Mouse (Mus musculus): ENCODE data around the gene Gsta3. TPM values are rescaled to one million over a fixed set of nuclear protein-coding genes. Genes with fewer than 3 reads are reported as not detected.

Gsta3 gene
- polyA plus RNA-seq, 1 experiment from 2014 or later: 24.6 TPM

- no peaks in the 10 kb centered on the region for H3K4me1 ChIP-seq (replicated peaks; ENCODE audit: insufficient read depth, low read length)
- TF ChIP-seq CTCF (IDR thresholded peaks at IDR 0.05; ENCODE audit: low read depth): no peak
- no peak overlapping the region for H3K9ac ChIP-seq (ENCODE audit: low read depth, low read length)
- no peak for ATAC-seq (replicated peaks; ENCODE audit: low FRiP score, low read depth)
- no peak for DNase-seq (ENCODE audit: low spot score)
- H3K9me3 ChIP-seq (replicated peaks; ENCODE audit: low read length): no peaks in the 10 kb centered on the region
- H3K27ac ChIP-seq: no peak overlapping the region
- H3K4me2 ChIP-seq (ENCODE audit: low read length): no peak overlapping the region
- 64% methylated on average over 2 of the region's 2 CpGs for WGBS
- H3K36me3 ChIP-seq (ENCODE audit: insufficient read depth, low read length): no peaks in the 10 kb centered on the region
- H3K27me3 ChIP-seq (ENCODE audit: insufficient read depth, low read length): no peaks in the 10 kb centered on the region
- H3K4me3 ChIP-seq (replicated peaks; ENCODE audit: low read depth, low read length): no peak overlapping the region
These were observed 10.0 kb upstream of the Gsta3 start for GRCm38 (mm10) chr1:21230376-21230775.

DNA sequence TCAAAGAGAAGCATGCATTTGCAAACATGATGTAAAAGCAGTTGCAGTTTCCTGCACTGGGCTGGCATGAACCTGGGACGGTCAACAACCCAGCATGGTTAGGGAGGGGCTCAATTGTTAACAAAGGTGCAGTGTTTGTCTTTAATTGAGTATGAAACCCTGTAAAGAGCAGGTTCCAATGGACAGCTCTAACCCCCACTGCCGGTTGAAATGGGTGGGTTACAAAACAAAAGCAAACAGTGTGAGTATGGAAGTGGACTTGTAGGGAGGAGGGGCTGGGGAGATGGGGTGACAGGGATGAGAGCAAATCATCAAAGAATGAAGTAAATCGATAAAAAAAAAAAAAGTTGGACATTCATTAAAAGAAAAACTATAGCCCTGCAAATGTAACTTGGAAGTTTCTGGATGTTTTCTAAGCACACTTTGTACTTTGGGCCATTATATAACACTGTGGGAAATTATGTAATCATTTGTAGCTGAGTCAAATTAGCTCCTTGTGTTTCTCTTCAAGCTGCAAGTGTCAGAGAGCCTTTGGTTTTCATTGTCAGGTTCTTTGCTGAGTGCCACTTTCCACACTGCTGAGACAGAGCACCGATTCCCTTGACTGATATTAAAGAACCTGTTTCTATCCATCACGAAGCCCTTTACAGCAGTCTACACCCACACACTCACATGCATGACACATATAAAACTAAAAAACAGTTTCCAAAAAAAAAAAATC is 8.5 kb upstream of the Gsta3 start:
- Histone ChIP-seq H3K4me3 (replicated peaks; ENCODE audit: low read depth, low read length) (no peak overlapping the region), H3K4me2 (ENCODE audit: low read length) (no peak overlapping the region), H3K4me1 (replicated peaks; ENCODE audit: insufficient read depth, low read length) (no peaks in the 10 kb centered on the region), H3K36me3 (ENCODE audit: insufficient read depth, low read length) (no peaks in the 10 kb centered on the region), H3K9me3 (replicated peaks; ENCODE audit: low read length) (no peaks in the 10 kb centered on the region), H3K27me3 (ENCODE audit: insufficient read depth, low read length) (no peaks in the 10 kb centered on the region), H3K9ac (ENCODE audit: low read depth, low read length) (no peak overlapping the region), H3K27ac (no peak overlapping the region)
- DNase-seq (ENCODE audit: low spot score) (no peak), ATAC-seq (replicated peaks; ENCODE audit: low FRiP score, low read depth) (no peak; the same call in 1 of the 2 replicates)
- no peak for TF ChIP-seq CTCF (IDR thresholded peaks at IDR 0.05; ENCODE audit: low read depth)
- WGBS: 51% methylated on average over 5 of the region's 5 CpGs

DNA sequence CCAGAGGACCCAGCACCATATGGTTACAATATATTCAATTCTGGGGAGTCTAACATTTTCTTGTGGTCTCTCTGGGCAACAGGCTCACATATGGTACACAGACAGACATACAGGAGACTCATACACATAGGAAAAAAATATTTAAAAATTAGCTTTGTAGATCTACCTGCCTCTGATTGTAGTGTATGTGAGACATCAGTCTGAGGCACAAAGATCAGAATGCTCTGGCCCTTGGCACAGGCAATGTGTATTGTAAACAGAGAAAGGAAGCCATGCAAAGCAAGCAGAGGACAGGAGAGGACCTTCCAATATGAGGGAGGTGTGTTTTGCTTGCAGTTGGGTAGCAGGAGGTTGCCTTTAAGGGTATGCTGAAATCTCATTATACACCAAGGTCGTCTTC is 7.9 kb upstream of the Gsta3 start:
- DNase-seq (ENCODE audit: low spot score): no peak
- 46% methylated on average over 1 of the region's 1 CpGs for WGBS
- no peak overlapping the region for H3K4me3 ChIP-seq (replicated peaks; ENCODE audit: low read depth, low read length)

DNA sequence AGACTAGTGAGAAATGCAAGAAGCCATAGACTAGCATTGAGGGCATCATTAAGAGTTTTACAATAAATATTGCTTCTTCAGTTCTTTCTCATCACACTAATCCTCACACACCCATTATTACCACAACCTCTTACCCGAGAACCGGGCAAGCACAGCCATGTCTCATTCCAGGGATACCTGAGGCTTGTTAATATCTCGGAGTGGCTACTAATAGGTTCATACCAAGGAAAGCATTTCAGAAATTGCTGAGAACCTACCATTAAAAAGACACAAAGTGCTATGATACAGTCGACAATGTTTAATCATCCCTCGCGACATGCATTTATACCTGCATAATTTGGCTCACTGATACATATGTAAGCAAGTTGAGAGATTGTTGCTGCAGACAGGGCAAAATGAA is 5.0 kb upstream of the Gsta3 start:
- Histone ChIP-seq H3K9me3 (replicated peaks; ENCODE audit: low read length) (no peaks in the 10 kb centered on the region), H3K4me1 (replicated peaks; ENCODE audit: insufficient read depth, low read length) (0 out of 2 replicates have a peak, but pooled peaks cover 4% of the 10 kb centered on the region), H3K27ac (no peak overlapping the region), H3K4me3 (replicated peaks; ENCODE audit: low read depth, low read length) (no peak overlapping the region), H3K4me2 (ENCODE audit: low read length) (no peak overlapping the region), H3K27me3 (ENCODE audit: insufficient read depth, low read length) (no peaks in the 10 kb centered on the region), H3K9ac (ENCODE audit: low read depth, low read length) (no peak overlapping the region), H3K36me3 (ENCODE audit: insufficient read depth, low read length) (no peaks in the 10 kb centered on the region)
- WGBS: 92% methylated on average over 6 of the region's 6 CpGs
- no peak for ATAC-seq (replicated peaks; ENCODE audit: low FRiP score, low read depth)
- DNase-seq (ENCODE audit: low spot score): no peak
- TF ChIP-seq CTCF (IDR thresholded peaks at IDR 0.05; ENCODE audit: low read depth): no peak

More for the DNA sequence above, 7.9 kb upstream of the Gsta3 start:
- no peak overlapping the region for H3K27ac ChIP-seq
- H3K4me2 ChIP-seq (ENCODE audit: low read length): no peak overlapping the region
- no peak overlapping the region for H3K9ac ChIP-seq (ENCODE audit: low read depth, low read length)
- no peak for ATAC-seq (replicated peaks; ENCODE audit: low FRiP score, low read depth)
- H3K9me3 ChIP-seq (replicated peaks; ENCODE audit: low read length): no peaks in the 10 kb centered on the region
- H3K4me1 ChIP-seq (replicated peaks; ENCODE audit: insufficient read depth, low read length): no peaks in the 10 kb centered on the region
- H3K27me3 ChIP-seq (ENCODE audit: insufficient read depth, low read length): no peaks in the 10 kb centered on the region
- TF ChIP-seq CTCF (IDR thresholded peaks at IDR 0.05; ENCODE audit: low read depth): no peak
- no peaks in the 10 kb centered on the region for H3K36me3 ChIP-seq (ENCODE audit: insufficient read depth, low read length)

- Histone ChIP-seq H3K4me1 (replicated peaks; ENCODE audit: insufficient read depth, low read length) (0 out of 2 replicates have a peak, but pooled peaks cover 4% of the 10 kb centered on the region), H3K27me3 (ENCODE audit: insufficient read depth, low read length) (no peaks in the 10 kb centered on the region), H3K9me3 (replicated peaks; ENCODE audit: low read length) (no peaks in the 10 kb centered on the region), H3K36me3 (ENCODE audit: insufficient read depth, low read length) (no peaks in the 10 kb centered on the region), H3K27ac (no peak overlapping the region), H3K4me2 (ENCODE audit: low read length) (no peak overlapping the region), H3K4me3 (replicated peaks; ENCODE audit: low read depth, low read length) (no peak overlapping the region), H3K9ac (ENCODE audit: low read depth, low read length) (no peak overlapping the region)
- ATAC-seq (replicated peaks; ENCODE audit: low FRiP score, low read depth) (no peak), DNase-seq (ENCODE audit: low spot score) (no peak)
- WGBS: 86% methylated on average over 1 of the region's 1 CpGs
- TF ChIP-seq CTCF (IDR thresholded peaks at IDR 0.05; ENCODE audit: low read depth): no peak
These were observed 707 bp downstream of the Gsta3 start for GRCm38 (mm10) chr1:21241096-21241495.

DNA sequence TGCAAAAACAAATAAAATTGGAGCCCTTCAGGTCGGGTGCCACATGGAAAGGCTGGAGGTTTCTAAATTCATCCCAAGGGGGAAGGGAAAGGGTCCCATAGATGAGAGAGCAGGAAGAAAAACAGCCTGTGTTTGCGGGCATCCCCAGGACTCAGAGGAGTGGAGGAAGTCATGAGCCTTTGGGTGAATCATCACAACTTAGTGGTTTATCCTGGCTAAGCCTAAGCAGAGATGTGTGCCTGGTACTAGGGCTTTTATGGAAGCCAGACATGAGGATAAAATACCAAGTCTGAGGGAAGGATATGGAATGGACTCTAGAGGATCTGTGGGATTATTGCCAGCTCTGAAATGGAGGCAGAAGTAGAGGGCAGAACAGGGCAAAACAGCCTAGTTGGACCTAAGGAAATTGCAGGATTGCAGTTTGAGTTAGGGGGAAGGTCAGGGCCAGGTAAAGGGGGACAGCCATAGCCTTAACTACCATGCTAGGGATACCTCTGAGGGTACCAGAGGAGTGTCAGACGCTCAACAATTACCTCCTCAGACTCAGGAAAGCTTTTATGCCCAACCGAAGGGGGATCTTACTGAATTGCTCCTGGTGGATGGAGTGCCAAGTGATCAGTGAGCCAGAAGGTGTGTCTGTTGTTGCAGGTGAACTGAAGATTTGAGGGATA is 4.0 kb downstream of the Gsta3 start:
- Histone ChIP-seq H3K4me3 (replicated peaks; ENCODE audit: low read depth, low read length) (no peak overlapping the region), H3K9ac (ENCODE audit: low read depth, low read length) (no peak overlapping the region), H3K27ac (no peak overlapping the region), H3K4me1 (replicated peaks; ENCODE audit: insufficient read depth, low read length) (0 out of 2 replicates have a peak, but pooled peaks cover 4% of the 10 kb centered on the region), H3K4me2 (ENCODE audit: low read length) (no peak overlapping the region), H3K9me3 (replicated peaks; ENCODE audit: low read length) (no peaks in the 10 kb centered on the region), H3K36me3 (ENCODE audit: insufficient read depth, low read length) (no peaks in the 10 kb centered on the region), H3K27me3 (ENCODE audit: insufficient read depth, low read length) (no peaks in the 10 kb centered on the region)
- ATAC-seq (replicated peaks; ENCODE audit: low FRiP score, low read depth) (no peak), DNase-seq (ENCODE audit: low spot score) (no peak)
- WGBS: 62% methylated on average over 4 of the region's 4 CpGs
- no peak for TF ChIP-seq CTCF (IDR thresholded peaks at IDR 0.05; ENCODE audit: low read depth)
